Mouse (Mus musculus) neural tube, embryonic 14.5 days (tissue): ENCODE measurements around the gene Robo4. TPM values are rescaled to one million over a fixed set of nuclear protein-coding genes. Genes with fewer than 3 reads are reported as not detected.

Source experiments
- ATAC-seq: fragments of 200-750 bp; cut with Nextera tagmentation; 2 replicates; pipeline ENCODE4 v1.8.0; 2017; ENCODE audit warnings: low read depth, mild to moderate bottlenecking, moderate TSS enrichment, moderate library complexity
- H3K27ac ChIP-seq: fragments of 300-500 bp; sonication (generic); 2 replicates; pipeline ENCODE4 v1.5.1; 2014; ENCODE audit warnings: low read depth, mild to moderate bottlenecking, control low read depth, low read length, moderate library complexity, mixed read lengths
- H3K27me3 ChIP-seq: fragments of 300-500 bp; sonication (generic); 2 replicates; pipeline ENCODE4 v1.6.1; 2014; ENCODE audit warnings: low read length; ENCODE audit not compliant: control insufficient read depth, insufficient read depth
- H3K36me3 ChIP-seq: fragments of 300-500 bp; sonication (generic); 2 replicates; pipeline ENCODE4 v1.6.1; 2014; ENCODE audit warnings: low read length, mixed read lengths; ENCODE audit not compliant: control insufficient read depth, insufficient read depth
- H3K4me1 ChIP-seq: fragments of 300-500 bp; sonication (generic); 2 replicates; pipeline ENCODE4 v1.6.1; 2014; ENCODE audit warnings: low read length; ENCODE audit not compliant: control insufficient read depth, insufficient read depth
- H3K4me2 ChIP-seq: fragments of 300-500 bp; sonication (generic); 2 replicates; pipeline ENCODE4 v1.6.1; 2014; ENCODE audit warnings: mild to moderate bottlenecking, low read depth, low read length, control low read depth
- H3K4me3 ChIP-seq: fragments of 300-500 bp; sonication (generic); 2 replicates; pipeline ENCODE4 v1.5.1; 2014; ENCODE audit warnings: low read depth, low read length, control low read depth, mixed read lengths
- H3K9ac ChIP-seq: fragments of 300-500 bp; sonication (generic); replicated peaks from 2 replicates; pipeline ENCODE4 v1.6.1; 2014; ENCODE audit warnings: low read depth, mild to moderate bottlenecking, control low read depth, low read length, mixed read lengths
- H3K9me3 ChIP-seq: fragments of 300-500 bp; sonication (generic); 2 replicates; pipeline ENCODE4 v1.6.1; 2016; ENCODE audit warnings: low read length; ENCODE audit not compliant: control insufficient read depth
- WGBS: fragments of 180-500 bp; shearing (Covaris S2); extraction: QIAGEN DNeasy Blood & Tissue Kit; methylation state at CpG from one replicate; pipeline ENCODE4 v1.1.7; 2014; 5-methylcytosine and 5-hydroxymethylcytosine counted together
- polyA plus RNA-seq: library from polyadenylated mRNA; unstranded; fragments of >200 nt; fragmentation: Nextera tagmentation; extraction: Ambion mirVana; gene quantifications from 2 replicates; pipeline ENCODE4 v1.2.1, GENCODE M21; 2014

Gene Robo4
- 2.4 and 3.7 TPM in 2 replicates for polyA plus RNA-seq

- Histone ChIP-seq H3K9me3 (no peaks in the 10 kb centered on the region), H3K27me3 (no peaks in the 10 kb centered on the region), H3K4me3 (0 out of 2 replicates have a peak within 1 kb of the TSS, but pooled peaks have one; percentile 10), H3K36me3 (no peaks in the 10 kb centered on the region), H3K4me2 (no peak within 1 kb of the TSS), H3K9ac (no peak within 1 kb of the TSS), H3K27ac (no peak within 1 kb of the TSS), H3K4me1 (no peaks in the 10 kb centered on the region)
- ATAC-seq: no peak
- WGBS: 30% methylated on average over 7 of the region's 7 CpGs
Observed at GRCm38 (mm10) chr9:37401802-37402201, at the start of gene Robo4. TSS of gene Robo4 (plus strand) at chr9:37401897.

GRCm38 (mm10) chr9:37354485-37354884 is 47.2 kb upstream of the Robo4 start:
- Histone ChIP-seq H3K4me3 (no peak overlapping the region), H3K27me3 (no peaks in the 10 kb centered on the region), H3K9ac (no peak overlapping the region), H3K27ac (no peak overlapping the region), H3K9me3 (no peaks in the 10 kb centered on the region), H3K36me3 (no peaks in the 10 kb centered on the region), H3K4me1 (no peaks in the 10 kb centered on the region), H3K4me2 (no peak overlapping the region)
- no peak for ATAC-seq
- 84% methylated on average over 1 of the region's 1 CpGs for WGBS

- Histone ChIP-seq H3K4me3 (no peak overlapping the region), H3K27me3 (no peaks in the 10 kb centered on the region), H3K36me3 (no peaks in the 10 kb centered on the region), H3K9me3 (no peaks in the 10 kb centered on the region), H3K4me1 (no peaks in the 10 kb centered on the region), H3K27ac (peak overlapping the region; percentile 77), H3K9ac (no peak overlapping the region), H3K4me2 (no peak overlapping the region)
- WGBS: 30% methylated on average over 7 of the region's 7 CpGs
- peak; percentile 85 for ATAC-seq
Observed at GRCm38 (mm10) chr9:37358713-37359330, 42.9 kb upstream of the Robo4 start.

GRCm38 (mm10) chr9:37359331-37360220 is 42.1 kb upstream of the Robo4 start:
- WGBS: 20% methylated on average over 6 of the region's 6 CpGs
- no peak overlapping the region for H3K4me2 ChIP-seq
- no peaks in the 10 kb centered on the region for H3K9me3 ChIP-seq
- no peaks in the 10 kb centered on the region for H3K27me3 ChIP-seq
- no peak overlapping the region for H3K9ac ChIP-seq
- ATAC-seq: peak; percentile 81
- no peak overlapping the region for H3K4me3 ChIP-seq
- no peaks in the 10 kb centered on the region for H3K4me1 ChIP-seq
- no peaks in the 10 kb centered on the region for H3K36me3 ChIP-seq
- peak overlapping the region; percentile 77 for H3K27ac ChIP-seq

- H3K4me2 ChIP-seq: no peak overlapping the region
- H3K4me1 ChIP-seq: no peaks in the 10 kb centered on the region
- no peaks in the 10 kb centered on the region for H3K27me3 ChIP-seq
- no peaks in the 10 kb centered on the region for H3K9me3 ChIP-seq
- no peak for ATAC-seq
- no peak overlapping the region for H3K4me3 ChIP-seq
- no peak overlapping the region for H3K9ac ChIP-seq
- no peak overlapping the region for H3K27ac ChIP-seq
- H3K36me3 ChIP-seq: no peaks in the 10 kb centered on the region
Observed at GRCm38 (mm10) chr9:37362084-37362483, 39.6 kb upstream of the Robo4 start.

- Histone ChIP-seq H3K9me3 (no peaks in the 10 kb centered on the region), H3K4me3 (no peak overlapping the region), H3K9ac (no peak overlapping the region), H3K4me2 (no peak overlapping the region), H3K36me3 (no peaks in the 10 kb centered on the region), H3K4me1 (no peaks in the 10 kb centered on the region), H3K27ac (no peak overlapping the region), H3K27me3 (no peaks in the 10 kb centered on the region)
- 74% methylated on average over 1 of the region's 1 CpGs for WGBS
- ATAC-seq: no peak
Observed at GRCm38 (mm10) chr9:37362881-37363280, 38.8 kb upstream of the Robo4 start.

- no peak overlapping the region for H3K4me3 ChIP-seq
- H3K4me1 ChIP-seq: no peaks in the 10 kb centered on the region
- H3K9me3 ChIP-seq: no peaks in the 10 kb centered on the region
- H3K27ac ChIP-seq: no peak overlapping the region
- 78% methylated on average over 3 of the region's 3 CpGs for WGBS
- ATAC-seq: no peak
- no peak overlapping the region for H3K9ac ChIP-seq
- H3K27me3 ChIP-seq: no peaks in the 10 kb centered on the region
- no peaks in the 10 kb centered on the region for H3K36me3 ChIP-seq
- no peak overlapping the region for H3K4me2 ChIP-seq
Observed at GRCm38 (mm10) chr9:37363551-37363950, 38.1 kb upstream of the Robo4 start.

GRCm38 (mm10) chr9:37364392-37364791 is 37.3 kb upstream of the Robo4 start:
- H3K27ac ChIP-seq: no peak overlapping the region
- no peak overlapping the region for H3K9ac ChIP-seq
- H3K4me3 ChIP-seq: no peak overlapping the region
- H3K36me3 ChIP-seq: no peaks in the 10 kb centered on the region
- H3K4me2 ChIP-seq: no peak overlapping the region
- H3K4me1 ChIP-seq: no peaks in the 10 kb centered on the region
- WGBS: 70% methylated on average over 3 of the region's 3 CpGs
- H3K9me3 ChIP-seq: no peaks in the 10 kb centered on the region
- no peak for ATAC-seq
- H3K27me3 ChIP-seq: no peaks in the 10 kb centered on the region

- Histone ChIP-seq H3K4me3 (no peak overlapping the region), H3K4me1 (no peaks in the 10 kb centered on the region), H3K9ac (no peak overlapping the region), H3K9me3 (no peaks in the 10 kb centered on the region), H3K27me3 (no peaks in the 10 kb centered on the region), H3K4me2 (no peak overlapping the region), H3K36me3 (no peaks in the 10 kb centered on the region), H3K27ac (no peak overlapping the region)
- no peak for ATAC-seq
- 69% methylated on average over 5 of the region's 5 CpGs for WGBS
Observed at GRCm38 (mm10) chr9:37365706-37366105, 36.0 kb upstream of the Robo4 start.
